ENCODE assay signal across 8 mouse cellular contexts in genomic region chr19:15924181-15924865, GRCm38 (mm10). TPM values are rescaled to one million over a fixed set of nuclear protein-coding genes. Genes with fewer than 3 reads are reported as not detected.
A peak's percentile ranks its signal among the peaks of the same experiment; 100 is the strongest.
DNase-seq lines count a peak whose midpoint lies in the region; ATAC-seq and TF ChIP-seq lines count a peak whose summit lies in the region.

No protein-coding gene starts in this region.

- peak; percentile 75 for DNase-seq in adrenal gland, adult 2 months
- DNase-seq in gastrocnemius, adult 2 months, result peak; percentile 60
- peak; percentile 79 for DNase-seq in induced T-regulatory cell, adult 2 months (ENCODE audit: low read depth)
- DNase-seq in left cerebral cortex, adult 2 months (ENCODE audit: extremely low spot score in 1 of 2, low spot score in 2 of 2), result peak; percentile 55 to 61
- peak; percentile 50 for DNase-seq in lung, postnatal 36 days
- peak; percentile 60 for DNase-seq in retina, embryonic 14.5 days (ENCODE audit: low spot score)
- peak; percentile 45 for DNase-seq in urinary bladder, postnatal 14 days (ENCODE audit: low spot score)

- ATAC-seq in common myeloid progenitor, adult 5-6 weeks (replicated peaks; ENCODE audit: low read depth, poor library complexity, severe bottlenecking), result peak; percentile 42

- TF ChIP-seq CTCF in gastrocnemius, adult 2 months (IDR thresholded peaks at IDR 0.05), result no peak
- TF ChIP-seq CTCF in left cerebral cortex, adult 2 months (IDR thresholded peaks at IDR 0.05), result no peak

- H3K27ac ChIP-seq in gastrocnemius, adult 2 months, result peak overlapping the region; percentile 66
- H3K27ac ChIP-seq in left cerebral cortex, adult 2 months, result peak overlapping the region; percentile 80

- H3K4me3 ChIP-seq in gastrocnemius, adult 2 months, result peak overlapping the region; percentile 86
- peak overlapping the region; percentile 69 for H3K4me3 ChIP-seq in left cerebral cortex, adult 2 months

- intact Hi-C loops in gastrocnemius, adult 2 months (cut with DNase I), result no loop called here
- intact Hi-C loops in left cerebral cortex, adult 2 months (cut with DNase I), result loop anchor here (2.0 to 10.0 kb wide), 2 partner anchors 40 to 1320 kb away; no protein-coding TSS in a partner anchor

RNA-seq across cellular contexts. Expression of gene Psat1, which starts 22.8 kb away (rescaled TPM):
- total RNA-seq in adrenal gland, adult 2 months (2021), result 100 to 1,000 TPM in 1 of 2 experiments, 10 to 100 TPM in 1; 33.2 to 130 TPM
- 7.1 and 7.6 TPM in 2 replicates for polyA plus RNA-seq in adrenal gland, adult 2 months (2012; rRNA removed)
- 91.8 and 92.1 TPM in 2 replicates for total RNA-seq in common myeloid progenitor, adult 5-6 weeks (2017)
- under 1 TPM; 0.78 to 0.82 TPM for total RNA-seq in gastrocnemius, adult 2 months (2021)
- total RNA-seq in left cerebral cortex, adult 2 months (2021), result 10 to 100 TPM; 94.6 to 97.5 TPM

Comparison
In these comparisons a context has a peak if more than half of its experiments do, and no peak if none do; other contexts are left out.
1. Peak in every context shown above with its lines: DNase-seq, ATAC-seq, H3K4me3 ChIP-seq and H3K27ac ChIP-seq.
2. RNA of gene Psat1, which starts 22.8 kb away (total RNA-seq): 33.2 to 130 TPM in adrenal gland, adult 2 months, 94.6 to 97.5 TPM in left cerebral cortex, adult 2 months and 91.8 to 92.1 TPM in common myeloid progenitor, adult 5-6 weeks; 0.78 to 0.82 TPM in gastrocnemius, adult 2 months; every median in the first group is over 10 times any median in the second.